Mouse (Mus musculus) lung, postnatal 0 days (tissue): ENCODE results near the gene Hsd17b1. TPM values are rescaled to one million over a fixed set of nuclear protein-coding genes. Genes with fewer than 3 reads are reported as not detected.

ENCODE experiments used
- ATAC-seq: fragments of 200-750 bp; cut with Nextera tagmentation; 2 replicates; pipeline ENCODE4 v1.8.0; 2017; ENCODE audit warnings: moderate library complexity
- DNase-seq: peaks from one replicate; pipeline ENCODE4 v3.0.0-alpha.2; 2016; ENCODE audit warnings: low spot score
- H3K27ac ChIP-seq: fragments of 300-500 bp; sonication (generic); 2 replicates; pipeline ENCODE4 v1.5.1; 2014; ENCODE audit warnings: antibody characterized with exemption, mild to moderate bottlenecking, low read length, mixed read lengths
- H3K27me3 ChIP-seq: fragments of 300-500 bp; sonication (generic); replicated peaks from 2 replicates; pipeline ENCODE4 v1.6.1; 2014; ENCODE audit warnings: low read length, mixed read lengths; ENCODE audit not compliant: insufficient read depth
- H3K36me3 ChIP-seq: fragments of 300-500 bp; sonication (generic); 2 replicates; pipeline ENCODE4 v1.6.1; 2014; ENCODE audit warnings: low read length, mixed read lengths; ENCODE audit not compliant: insufficient read depth
- H3K4me1 ChIP-seq: fragments of 300-500 bp; sonication (generic); 2 replicates; pipeline ENCODE4 v1.6.1; 2014; ENCODE audit warnings: antibody characterized with exemption, low read depth, low read length, mixed read lengths; ENCODE audit not compliant: insufficient read depth
- H3K4me2 ChIP-seq: fragments of 300-500 bp; sonication (generic); replicated peaks from 2 replicates; pipeline ENCODE4 v1.6.1; 2014; ENCODE audit warnings: low read depth, mild to moderate bottlenecking, low read length, moderate library complexity, mixed read lengths
- H3K4me3 ChIP-seq: fragments of 300-500 bp; sonication (generic); 2 replicates; pipeline ENCODE4 v1.5.1; 2014; ENCODE audit warnings: low read depth, low read length
- H3K9ac ChIP-seq: fragments of 300-500 bp; sonication (generic); replicated peaks from 2 replicates; pipeline ENCODE4 v1.6.1; 2014; ENCODE audit warnings: low read depth, mild to moderate bottlenecking
- H3K9me3 ChIP-seq: fragments of 300-500 bp; sonication (generic); 2 replicates; pipeline ENCODE4 v1.6.1; 2016; ENCODE audit warnings: low read length, mixed read lengths
- CTCF ChIP-seq: IDR thresholded peaks from 2 replicates; pipeline ENCODE4 v1.5.1; 2016; ENCODE audit warnings: antibody characterized with exemption, mild to moderate bottlenecking
- EP300 ChIP-seq: IDR thresholded peaks from 2 replicates; pipeline ENCODE4 v1.6.1; 2016; ENCODE audit warnings: antibody characterized with exemption, mild to moderate bottlenecking, control low read depth
- WGBS: fragments of 180-500 bp; shearing (Covaris S2); extraction: QIAGEN DNeasy Blood & Tissue Kit; methylation state at CpG from one replicate; pipeline ENCODE4 v1.1.7; 2014; 5-methylcytosine and 5-hydroxymethylcytosine counted together
- polyA plus RNA-seq: library from polyadenylated mRNA; unstranded; fragments of >200 nt; fragmentation: Nextera tagmentation; extraction: Ambion mirVana; gene quantifications from 2 replicates; pipeline ENCODE4 v1.2.1, GENCODE M21; 2015

Gene Hsd17b1
- polyA plus RNA-seq, 1 experiment from 2014 or later = 0.17 TPM

GRCm38 (mm10) chr11:101095314-101096024, 17.3 kb downstream of the Hsd17b1 start, which contains the start of gene Psmc3ip:
Gene Psmc3ip, minus strand, starts transcription at chr11:101095436.
- Histone ChIP-seq H3K9me3 (no peaks in the 10 kb centered on the region), H3K4me3 (peak within 1 kb of the TSS; percentile 71), H3K27me3 (no peaks in the 10 kb centered on the region), H3K27ac (peak within 1 kb of the TSS; percentile 92), H3K9ac (peak within 1 kb of the TSS; percentile 73), H3K36me3 (peaks cover 43% of the 10 kb centered on the region), H3K4me1 (peaks cover 8% of the 10 kb centered on the region), H3K4me2 (peak within 1 kb of the TSS; percentile 88)
- under 1% methylated on average over 43 of the region's 43 CpGs for WGBS
- TF ChIP-seq CTCF (peak; percentile 84), EP300 (no peak)
- ATAC-seq (peak; percentile 99), DNase-seq (peak; percentile 98)

- no peak for DNase-seq
- H3K36me3 ChIP-seq = peaks cover 47% of the 10 kb centered on the region
- H3K9me3 ChIP-seq = no peaks in the 10 kb centered on the region
- H3K4me3 ChIP-seq = no peak overlapping the region
- no peak for ATAC-seq
- whole genome bisulfite sequencing = 91% methylated on average over 8 of the region's 8 CpGs
- TF ChIP-seq CTCF = no peak
- TF ChIP-seq EP300 = no peak
- H3K4me1 ChIP-seq = peaks cover 8% of the 10 kb centered on the region
- H3K4me2 ChIP-seq = no peak overlapping the region
- no peaks in the 10 kb centered on the region for H3K27me3 ChIP-seq
- H3K27ac ChIP-seq = no peak overlapping the region
- no peak overlapping the region for H3K9ac ChIP-seq
Observed at GRCm38 (mm10) chr11:101098231-101098630, 20.0 kb downstream of the Hsd17b1 start.

DNA sequence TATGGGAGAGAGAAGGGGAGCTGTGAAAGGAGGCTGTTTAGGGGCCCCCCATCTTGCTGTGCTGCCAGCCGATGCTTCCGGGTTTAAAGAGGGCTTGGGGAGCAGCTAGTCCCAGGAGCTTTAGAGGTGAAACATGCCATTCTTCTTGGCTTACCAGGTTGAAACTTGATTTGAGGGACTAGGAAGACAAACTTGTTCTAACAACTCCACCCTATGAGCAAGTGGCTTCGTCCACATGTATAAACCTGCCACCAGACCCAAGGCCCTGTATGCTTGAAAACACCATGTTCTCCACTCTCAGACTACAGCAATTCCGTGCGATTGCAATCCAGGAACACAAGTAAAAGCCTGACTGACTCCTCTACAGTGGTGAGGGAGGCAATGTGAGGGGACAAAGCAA, 24.8 kb downstream of the Hsd17b1 start:
- Histone ChIP-seq H3K4me2 (no peak overlapping the region), H3K4me3 (no peak overlapping the region), H3K9ac (no peak overlapping the region), H3K27me3 (no peaks in the 10 kb centered on the region), H3K36me3 (peaks cover 50% of the 10 kb centered on the region), H3K9me3 (no peaks in the 10 kb centered on the region), H3K27ac (no peak overlapping the region), H3K4me1 (no peaks in the 10 kb centered on the region)
- ATAC-seq (no peak), DNase-seq (no peak)
- no peak for TF ChIP-seq EP300
- TF ChIP-seq CTCF = no peak
- 91% methylated on average over 5 of the region's 5 CpGs for WGBS

DNA sequence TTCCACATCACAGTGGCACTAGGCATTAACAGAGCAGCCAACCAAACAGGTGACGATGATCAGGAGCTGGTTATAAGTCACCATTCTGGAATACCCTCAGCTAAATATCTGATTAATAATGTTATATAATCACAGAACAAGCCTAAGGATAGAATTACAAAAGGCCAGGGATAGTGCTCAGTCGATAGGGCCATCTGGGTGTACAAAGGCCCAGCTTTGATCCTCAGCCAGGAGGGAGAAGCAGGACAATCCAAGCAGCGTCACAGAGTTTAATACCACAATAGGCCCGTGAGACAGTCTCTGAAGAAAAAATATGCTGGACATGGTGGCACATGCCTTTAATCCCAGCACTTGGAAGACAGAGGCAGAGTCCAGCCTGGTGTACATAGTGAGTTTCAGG, 31.1 kb downstream of the Hsd17b1 start:
- H3K27ac ChIP-seq = no peak overlapping the region
- H3K4me3 ChIP-seq = no peak overlapping the region
- no peaks in the 10 kb centered on the region for H3K9me3 ChIP-seq
- 78% methylated on average over 4 of the region's 4 CpGs for WGBS
- H3K27me3 ChIP-seq = no peaks in the 10 kb centered on the region
- no peaks in the 10 kb centered on the region for H3K4me1 ChIP-seq
- no peak for ATAC-seq
- DNase-seq = no peak
- no peak overlapping the region for H3K4me2 ChIP-seq
- TF ChIP-seq EP300 = no peak
- TF ChIP-seq CTCF = no peak
- H3K36me3 ChIP-seq = peaks cover 10% of the 10 kb centered on the region; the same call in 1 of the 2 replicates
- H3K9ac ChIP-seq = no peak overlapping the region

- H3K9ac ChIP-seq = no peak overlapping the region
- no peak for TF ChIP-seq EP300
- H3K4me1 ChIP-seq = no peaks in the 10 kb centered on the region
- H3K4me3 ChIP-seq = no peak overlapping the region
- DNase-seq (no peak), ATAC-seq (no peak)
- peaks cover 7% of the 10 kb centered on the region; the same call in 1 of the 2 replicates for H3K36me3 ChIP-seq
- no peaks in the 10 kb centered on the region for H3K9me3 ChIP-seq
- H3K27ac ChIP-seq = no peak overlapping the region
- WGBS = 37% methylated on average over 5 of the region's 5 CpGs
- H3K27me3 ChIP-seq = no peaks in the 10 kb centered on the region
- H3K4me2 ChIP-seq = no peak overlapping the region
Observed at GRCm38 (mm10) chr11:101110708-101111107, 32.5 kb downstream of the Hsd17b1 start.

DNA sequence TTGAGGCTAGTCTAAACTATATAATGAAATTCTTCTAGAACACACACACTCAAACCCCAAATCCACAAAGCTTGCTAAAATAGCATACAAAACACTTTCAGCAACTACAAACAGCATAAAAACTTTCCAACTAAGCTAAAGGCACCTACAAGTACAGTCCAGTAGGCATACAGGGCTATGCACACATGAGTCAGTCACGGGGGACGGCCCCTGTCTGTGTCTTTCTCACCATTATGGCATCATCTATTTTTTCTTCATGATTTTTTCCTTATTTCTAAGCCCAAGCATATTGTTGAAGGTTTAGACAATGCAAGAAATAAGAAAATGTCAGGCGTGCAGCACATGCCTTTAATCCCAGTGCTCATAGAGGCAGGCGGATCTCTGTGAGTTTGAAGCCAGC, 33.0 kb downstream of the Hsd17b1 start:
- Histone ChIP-seq H3K27me3 (no peaks in the 10 kb centered on the region), H3K4me1 (no peaks in the 10 kb centered on the region), H3K9me3 (no peaks in the 10 kb centered on the region), H3K36me3 (peaks cover 7% of the 10 kb centered on the region; the same call in 1 of the 2 replicates), H3K9ac (no peak overlapping the region), H3K4me2 (no peak overlapping the region), H3K27ac (no peak overlapping the region), H3K4me3 (no peak overlapping the region)
- DNase-seq (no peak), ATAC-seq (no peak)
- 89% methylated on average over 4 of the region's 4 CpGs for WGBS
- no peak for TF ChIP-seq CTCF
